Mouse (Mus musculus) testis, adult 2 months (tissue): ENCODE measurements around the gene Gm4131.

Source experiments
- CTCF ChIP-seq: fragments of 200-500 bp; IDR thresholded peaks from 2 replicates; pipeline ENCODE4 v1.5.1; 2012; ENCODE audit warnings: low read depth, mild to moderate bottlenecking, inconsistent platforms, low read length, moderate library complexity; ENCODE audit not compliant: control insufficient read depth, insufficient read depth, insufficient replicate concordance
- POLR2A ChIP-seq: fragments of 200-500 bp; IDR thresholded peaks from 2 replicates; pipeline ENCODE4 v1.6.1; 2012; ENCODE audit warnings: low read depth, mild to moderate bottlenecking, inconsistent platforms, low read length, moderate library complexity; ENCODE audit not compliant: control insufficient read depth

GRCm38 (mm10) chr14:62446385-62447213 is 120.1 kb downstream of the Gm4131 start:
- no peak for TF ChIP-seq POLR2A
- no peak for TF ChIP-seq CTCF
